Mouse (Mus musculus) frontal cortex, adult 2 months (tissue): ENCODE results near the gene Noc3l. TPM values are rescaled to one million over a fixed set of nuclear protein-coding genes. Genes with fewer than 3 reads are reported as not detected.

Experiments used
- DNase-seq, 2 experiments: peaks; one replicate each; pipeline ENCODE4 v3.0.0; 2022; ENCODE audit warnings: low spot score in 1 of 2; ENCODE audit errors: extremely low spot score in 1 of 2
- polyA plus RNA-seq: library from polyadenylated mRNA; depleted of rRNA; stranded (reverse); fragments of >200 nt; gene quantifications from 2 replicates; pipeline ENCODE4 v1.2.3, GENCODE M21; 2012; rRNA removed

Noc3l gene
- polyA plus RNA-seq, result 9.7 and 10.2 TPM in 2 replicates

DNA sequence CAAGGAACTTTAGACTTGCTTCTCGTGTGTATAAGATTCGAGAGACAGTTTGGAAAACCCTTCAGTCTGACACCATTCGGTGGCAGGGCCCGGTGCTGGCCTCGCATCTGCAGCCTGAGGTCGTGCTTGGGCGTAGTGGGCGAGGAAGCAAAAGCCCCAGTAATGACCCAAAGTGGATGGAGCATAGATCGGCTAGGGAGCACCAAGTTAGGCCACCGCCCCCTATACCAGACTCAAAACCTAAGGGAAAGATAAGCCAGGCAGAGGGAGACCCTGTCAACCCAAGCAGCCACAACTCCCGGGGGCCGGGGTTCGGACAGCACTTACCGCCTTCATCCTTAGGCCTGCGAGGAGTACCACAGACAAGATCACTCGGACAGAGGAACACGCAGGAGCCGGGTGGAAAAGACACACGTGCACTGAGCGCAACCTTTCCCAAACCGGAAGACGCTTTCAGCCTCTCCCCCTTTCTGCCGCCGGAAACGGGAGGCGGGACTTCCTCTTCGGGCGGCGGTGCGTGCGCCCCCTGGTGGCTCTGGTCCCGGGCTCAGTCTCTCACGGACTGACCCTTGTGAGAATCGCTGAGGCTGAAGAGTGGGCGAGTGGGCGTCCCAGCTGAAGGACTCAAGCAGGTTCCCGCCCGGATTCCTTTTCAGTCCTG is at the start of gene Noc3l:
Noc3l (minus strand) TSS at position 472 of the 661 bp plus-strand sequence.
- peak; percentile 60 to 96 for DNase-seq

DNA sequence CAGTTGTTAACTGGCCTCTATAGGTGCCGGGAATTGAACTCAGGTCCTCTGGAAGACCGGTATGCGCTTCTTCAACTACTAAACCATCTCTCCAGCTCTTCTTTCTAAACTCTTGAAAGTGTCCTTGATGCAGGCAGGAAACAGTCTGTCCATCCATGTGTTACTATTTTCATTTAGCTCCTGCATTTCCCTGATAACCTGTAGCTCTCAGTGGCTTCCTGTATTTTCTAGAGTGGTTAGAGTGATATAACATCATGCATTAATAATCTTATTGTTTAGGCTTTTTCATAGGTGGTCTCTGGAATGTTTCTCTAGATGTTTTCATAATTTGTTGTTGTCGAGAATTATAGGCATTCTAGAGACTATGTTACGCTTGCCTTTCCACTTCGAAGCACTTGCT is 43.5 kb upstream of the Noc3l start:
- no peak for DNase-seq

DNA sequence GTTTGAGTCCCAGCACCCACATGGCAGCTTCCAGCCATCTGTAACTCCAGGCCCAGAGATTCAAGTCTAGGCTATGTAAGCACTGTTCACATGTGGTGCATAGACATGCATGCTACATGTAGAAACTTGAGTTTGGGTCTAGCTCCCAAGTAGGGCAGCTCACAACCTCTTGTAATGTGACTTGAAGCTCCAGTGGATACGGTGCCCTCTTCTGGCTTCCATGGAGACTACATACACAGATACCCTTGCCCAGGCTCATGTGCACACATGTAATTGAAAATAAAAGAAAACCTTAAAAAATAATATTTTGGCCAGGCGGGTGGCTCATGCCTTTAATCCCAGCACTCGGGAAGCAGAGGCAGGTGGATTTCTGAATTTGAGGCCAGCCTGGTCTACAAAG is 39.2 kb upstream of the Noc3l start:
- no peak for DNase-seq

DNA sequence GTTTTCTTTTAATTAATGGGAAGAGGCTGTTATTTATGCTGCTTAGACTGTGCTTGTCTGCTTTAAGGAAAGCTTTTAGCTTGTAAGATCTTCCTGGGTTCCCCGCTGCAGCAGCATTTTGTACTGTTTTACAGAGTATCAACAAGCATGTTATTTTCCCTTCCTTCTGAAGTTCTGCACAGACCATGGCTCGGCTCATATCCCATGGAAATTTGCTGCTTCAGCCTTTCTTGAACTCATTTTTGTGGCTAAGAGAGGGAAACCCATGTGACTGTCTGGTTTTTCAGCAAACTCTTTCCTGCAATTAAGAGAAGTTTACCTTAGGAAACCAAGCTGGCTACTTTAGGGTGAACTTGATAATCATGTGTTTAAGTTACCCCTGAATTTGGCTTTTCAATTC is 27.3 kb upstream of the Noc3l start:
- no peak for DNase-seq

DNA sequence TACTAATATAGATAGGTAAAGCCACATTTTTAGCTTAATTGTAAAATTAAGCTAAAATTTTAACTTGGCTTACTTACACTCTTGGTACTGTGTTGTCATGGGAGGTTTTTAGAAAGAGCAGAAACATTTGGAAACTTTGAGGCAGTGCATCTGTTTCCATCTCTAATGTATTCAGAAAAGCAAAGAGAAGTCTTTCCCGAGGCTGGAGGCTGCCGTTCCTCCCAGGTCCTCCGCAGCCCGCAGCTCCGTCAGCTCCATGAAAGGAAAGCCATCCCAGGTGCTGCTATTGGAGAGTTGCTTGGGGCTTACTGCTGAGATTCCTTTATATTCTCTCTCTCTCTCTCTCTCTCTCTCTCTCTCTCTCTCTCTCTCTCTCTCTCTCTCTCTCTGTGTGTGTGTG is 25.8 kb upstream of the Noc3l start:
- DNase-seq, result peak in 1 of 2 experiments; percentile 15

DNA sequence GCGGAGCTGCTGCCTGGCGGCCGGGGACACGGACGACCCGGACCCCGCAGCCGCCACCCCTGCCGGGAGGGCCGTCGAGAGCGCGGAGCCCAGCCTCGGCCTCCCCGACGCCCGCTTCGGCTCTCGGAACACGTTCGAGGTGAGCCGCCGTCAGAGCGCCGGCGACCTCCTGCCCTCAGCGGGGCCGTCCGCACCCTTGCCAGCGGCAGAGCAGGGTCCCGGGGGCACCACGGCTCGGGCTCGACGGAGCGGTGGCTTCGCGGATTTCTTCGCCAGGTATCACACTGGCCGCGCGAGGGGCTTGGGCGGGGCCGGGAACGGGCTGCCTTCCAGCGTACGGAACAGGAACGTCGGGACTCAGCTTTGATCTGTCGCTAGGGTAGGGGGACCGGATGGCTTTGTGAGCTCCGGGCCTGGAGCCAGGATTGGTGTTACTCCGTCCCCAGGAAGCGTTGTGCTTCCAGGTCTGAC is 18.2 kb upstream of the Noc3l start:
- peak in 1 of 2 experiments; percentile 22 for DNase-seq

DNA sequence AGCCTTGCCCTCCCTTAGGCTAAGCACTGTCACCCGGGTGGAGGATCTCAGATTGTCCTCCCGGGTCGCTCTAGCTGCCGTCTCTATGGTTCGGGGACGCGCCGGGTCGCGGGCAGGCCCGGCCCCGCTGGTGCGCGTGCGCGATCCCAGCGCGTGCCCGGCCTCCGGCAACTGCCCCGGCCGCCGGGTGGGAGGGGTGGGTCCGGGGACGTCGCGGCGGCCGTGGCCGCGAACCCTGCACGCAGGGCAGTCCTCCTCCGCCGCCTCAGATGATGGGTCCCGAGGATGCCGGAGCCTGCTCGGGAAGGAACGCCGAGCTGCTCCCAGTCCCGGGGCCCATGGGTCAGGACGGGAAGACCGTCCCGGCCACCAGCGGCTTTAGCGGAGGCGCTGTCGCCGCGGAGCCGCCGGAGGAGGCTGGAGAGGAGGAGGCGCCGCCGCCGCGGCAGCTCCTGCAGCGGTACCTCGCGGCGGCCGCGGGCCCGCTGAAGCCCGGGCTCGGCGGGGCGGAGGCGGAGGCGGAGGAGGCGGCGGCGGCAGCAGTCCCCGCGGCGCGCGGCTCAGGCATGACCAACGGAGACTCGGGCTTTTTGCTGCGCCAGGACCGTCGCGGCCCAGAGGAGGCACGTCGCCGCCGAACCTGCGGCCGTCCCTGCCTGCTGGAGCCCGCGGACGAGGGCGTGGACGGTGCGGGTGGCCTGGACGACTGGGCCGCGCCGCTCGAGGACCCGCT is 17.6 kb upstream of the Noc3l start, which contains the start of gene Tbc1d12:
Tbc1d12 (plus strand) TSS at position 142 of the 733 bp plus-strand sequence.
- peak; percentile 68 to 91 for DNase-seq

DNA sequence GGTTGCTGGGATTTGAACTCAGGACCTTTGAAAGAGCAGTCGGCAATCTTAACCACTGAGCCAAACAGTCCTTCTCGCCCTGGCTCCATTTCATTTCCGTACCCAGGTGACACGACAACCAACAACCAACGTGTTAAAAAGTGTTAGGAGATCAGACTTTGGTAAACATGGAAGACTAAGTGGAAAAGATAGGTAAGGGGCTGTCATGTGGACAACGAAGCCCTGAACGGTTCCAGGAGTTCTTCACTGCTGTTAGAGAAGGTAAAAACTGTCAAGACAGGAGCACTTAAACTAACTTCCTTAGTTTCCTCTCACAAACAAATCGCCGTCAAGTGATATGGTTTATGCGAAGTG is 17.0 kb upstream of the Noc3l start:
- no peak for DNase-seq

DNA sequence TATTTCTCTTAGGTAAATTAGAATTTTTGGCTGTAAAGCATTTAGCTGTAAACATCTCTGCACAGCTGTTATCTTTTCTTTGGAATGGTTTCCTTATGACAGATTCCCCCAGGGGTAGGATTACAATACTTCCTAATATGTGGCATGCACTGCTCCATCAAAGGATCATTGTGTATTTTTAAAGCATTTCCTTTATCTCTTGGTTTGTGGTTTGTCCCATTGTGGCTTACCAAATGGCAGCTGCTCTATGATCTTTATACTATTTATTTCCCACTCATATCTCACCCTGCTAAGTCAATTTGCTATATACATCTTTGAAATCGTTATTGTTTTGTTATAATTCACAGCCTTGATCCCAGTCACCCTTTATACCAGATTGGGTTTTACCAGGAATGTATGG is 14.2 kb upstream of the Noc3l start:
- no peak for DNase-seq

DNA sequence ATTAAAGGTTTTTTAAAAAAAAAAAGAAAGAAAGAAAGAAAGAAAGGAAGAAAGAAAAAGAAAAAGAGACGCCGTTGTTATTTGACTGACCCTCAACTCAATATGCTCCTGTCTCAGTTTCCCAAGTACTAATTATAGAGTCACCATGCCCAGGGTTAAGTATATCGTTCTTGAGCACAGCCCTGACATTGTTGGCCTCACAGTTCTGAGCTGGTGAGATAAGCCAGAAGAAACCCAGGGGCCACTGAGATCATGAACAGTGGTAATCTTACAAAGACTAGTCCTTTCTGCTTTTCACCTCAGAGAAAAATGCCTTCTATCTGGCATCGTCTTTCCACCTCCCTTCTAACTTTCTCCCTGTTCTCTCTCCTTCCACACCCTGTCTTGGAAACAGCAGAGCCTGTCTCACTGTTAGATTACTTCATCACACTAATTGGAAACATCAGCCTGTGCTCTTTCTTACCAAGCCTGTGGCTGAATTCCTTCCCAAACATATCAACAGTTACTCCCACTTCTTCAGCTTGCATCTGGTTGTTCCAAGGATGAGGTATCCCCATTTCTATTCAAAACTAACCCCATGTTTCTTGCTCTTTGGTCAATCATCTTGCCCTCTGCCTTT is 1.3 kb upstream of the Noc3l start:
- DNase-seq, result no peak

DNA sequence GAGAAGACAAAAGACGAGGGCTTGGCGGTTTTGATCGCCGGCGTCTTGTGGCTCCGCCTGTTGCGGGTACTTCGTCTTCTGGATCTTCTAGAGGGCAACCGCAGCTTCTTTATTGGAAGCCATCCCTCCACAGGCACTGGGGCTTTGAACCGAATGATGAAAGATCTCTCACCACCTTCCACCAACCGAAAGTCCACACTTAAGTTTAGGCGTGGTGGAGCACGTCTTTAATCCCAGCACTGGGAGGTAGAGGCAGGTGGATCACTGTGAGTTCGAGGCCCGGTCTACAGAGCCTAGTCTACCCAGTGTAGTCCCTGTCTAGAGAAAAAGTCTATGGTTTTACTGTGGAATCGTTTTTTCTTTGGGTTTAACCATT is 378 bp upstream of the Noc3l start:
- DNase-seq, result no peak

DNA sequence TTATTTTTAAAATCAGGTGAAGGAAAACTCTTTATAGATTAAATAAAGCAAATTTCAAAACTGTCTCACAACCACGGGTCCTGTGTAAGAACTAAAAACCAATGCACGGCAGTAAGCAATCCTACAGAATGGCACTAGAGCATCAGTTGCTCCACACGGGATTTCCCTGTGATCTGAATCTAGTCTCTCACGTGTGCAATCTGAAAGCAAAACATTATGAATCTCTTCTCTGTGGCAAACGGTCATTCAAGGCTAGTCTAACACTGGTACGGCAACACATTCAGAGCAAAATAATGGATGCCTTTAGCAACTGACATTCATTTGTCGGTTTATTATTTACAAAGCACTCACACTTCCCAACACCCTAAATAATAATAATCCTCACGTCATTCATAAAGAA is 846 bp downstream of the Noc3l start:
- no peak for DNase-seq

DNA sequence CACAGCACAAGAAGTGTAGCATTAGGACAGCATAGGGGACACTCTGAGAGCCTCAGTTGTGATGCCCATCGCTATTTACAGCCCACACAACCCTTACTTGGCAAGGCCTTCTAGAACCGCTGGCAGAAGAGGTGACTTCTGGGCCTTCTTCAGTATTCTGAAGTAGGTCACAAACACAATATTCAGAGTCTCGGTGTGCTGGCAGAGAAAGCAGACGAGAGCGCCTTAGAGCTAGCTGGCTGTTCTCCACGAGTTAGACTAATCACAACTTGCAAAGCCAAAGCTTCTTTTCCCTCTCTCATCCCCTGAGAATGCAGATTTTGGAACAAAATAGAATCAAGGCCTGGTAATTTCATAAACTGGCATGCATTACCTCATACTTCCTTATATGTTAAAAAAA is 20.2 kb downstream of the Noc3l start:
- DNase-seq, result peak in 1 of 2 experiments; percentile 34

DNA sequence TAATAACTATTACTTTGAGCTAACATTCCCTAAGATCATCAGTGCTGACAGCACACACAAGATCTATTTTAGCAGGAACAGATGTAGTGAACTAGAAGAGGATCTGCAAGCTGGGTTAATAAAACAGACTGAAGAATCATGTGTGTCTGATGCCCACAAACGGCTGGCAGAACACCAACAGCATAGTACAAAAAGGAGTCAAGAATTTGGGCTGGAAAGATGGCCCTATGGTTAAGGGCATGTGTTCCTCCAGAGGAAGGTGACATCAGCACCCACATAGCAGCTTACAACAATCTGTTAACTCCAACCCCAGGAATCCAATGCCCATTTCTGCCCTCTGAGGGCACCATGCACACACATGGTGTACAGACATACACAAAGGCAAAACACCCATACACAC is 20.7 kb downstream of the Noc3l start:
- DNase-seq, result peak; percentile 44 to 69

DNA sequence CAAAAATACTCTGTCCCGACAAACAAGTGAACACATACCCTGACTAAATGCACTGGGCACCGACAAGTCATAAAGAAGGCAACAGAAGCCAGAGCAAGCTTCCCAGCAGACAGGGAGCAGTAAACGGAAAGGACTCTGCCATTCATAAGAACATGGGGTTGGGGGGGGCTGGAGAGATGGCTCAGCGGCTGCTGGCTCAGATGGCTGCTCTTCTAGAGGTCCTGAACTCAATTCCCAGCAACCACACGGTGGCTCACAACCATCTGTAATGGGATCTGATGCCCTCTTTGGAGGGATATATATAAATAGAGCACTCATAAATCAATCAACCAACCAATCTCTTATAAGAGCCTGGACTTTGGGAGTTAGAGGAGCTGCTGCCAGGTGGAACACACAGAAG is 22.5 kb downstream of the Noc3l start:
- DNase-seq, result no peak

DNA sequence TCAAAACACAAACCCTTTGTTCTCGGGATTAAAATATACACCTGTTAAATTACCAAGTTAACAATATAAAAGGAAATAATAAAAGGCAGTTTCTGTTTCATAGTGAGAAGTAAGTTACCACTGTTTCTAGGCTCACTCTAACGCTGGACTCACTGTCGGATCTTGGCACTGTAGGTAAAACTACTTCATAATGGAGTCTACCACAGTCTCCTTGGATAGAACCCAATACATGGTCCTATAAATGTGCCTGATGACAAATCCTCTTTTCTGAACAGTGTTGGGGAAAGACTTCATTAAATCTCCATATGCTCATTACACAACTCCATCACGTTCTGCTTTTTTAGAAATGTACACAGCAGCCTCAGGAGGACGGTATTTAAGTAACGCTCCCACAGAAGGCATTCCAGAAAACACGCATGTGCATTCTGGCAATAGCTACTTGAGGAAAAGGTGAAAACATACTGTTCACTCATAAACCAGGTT is 25.4 kb downstream of the Noc3l start:
- DNase-seq, result peak in 1 of 2 experiments; percentile 36

DNA sequence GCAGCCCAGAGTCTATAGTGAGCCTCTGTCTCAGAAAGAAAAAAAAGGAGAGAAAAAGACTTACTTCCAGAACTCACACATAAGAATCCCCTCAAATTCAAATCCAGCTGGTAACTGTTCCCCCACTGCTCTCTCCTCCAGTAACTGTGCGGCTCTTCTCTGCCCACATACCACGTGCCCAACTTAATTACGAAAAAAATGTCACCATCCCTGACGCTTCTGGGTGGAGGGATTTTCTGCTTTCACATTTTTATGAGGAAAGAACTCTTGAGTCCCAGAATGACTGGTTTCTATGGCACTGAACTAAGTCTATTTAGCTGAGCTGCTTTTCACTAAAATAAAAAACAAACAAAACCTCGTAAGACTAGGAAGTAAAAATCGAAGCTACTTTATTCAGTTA is 31.3 kb downstream of the Noc3l start:
- DNase-seq, result peak in 1 of 2 experiments; percentile 28

DNA sequence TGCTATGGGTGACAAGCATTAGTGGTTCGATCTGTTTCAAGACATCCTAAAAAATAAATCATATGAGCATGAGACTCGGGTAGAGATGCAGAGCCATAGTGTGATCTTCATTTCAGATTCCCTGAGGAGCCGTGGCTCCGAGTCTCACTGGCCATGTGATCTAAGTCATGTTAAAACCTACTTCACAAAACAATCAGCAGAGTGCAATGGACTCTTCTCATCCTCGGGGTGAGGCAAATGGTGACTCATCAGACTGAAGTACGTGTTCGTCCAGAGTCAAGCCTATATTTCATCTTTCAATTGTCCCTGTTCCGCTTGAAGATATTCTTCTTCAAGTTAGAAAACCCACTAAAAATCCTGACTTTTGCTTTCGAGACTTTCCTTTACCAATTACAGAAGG is 35.5 kb downstream of the Noc3l start:
- DNase-seq, result no peak

DNA sequence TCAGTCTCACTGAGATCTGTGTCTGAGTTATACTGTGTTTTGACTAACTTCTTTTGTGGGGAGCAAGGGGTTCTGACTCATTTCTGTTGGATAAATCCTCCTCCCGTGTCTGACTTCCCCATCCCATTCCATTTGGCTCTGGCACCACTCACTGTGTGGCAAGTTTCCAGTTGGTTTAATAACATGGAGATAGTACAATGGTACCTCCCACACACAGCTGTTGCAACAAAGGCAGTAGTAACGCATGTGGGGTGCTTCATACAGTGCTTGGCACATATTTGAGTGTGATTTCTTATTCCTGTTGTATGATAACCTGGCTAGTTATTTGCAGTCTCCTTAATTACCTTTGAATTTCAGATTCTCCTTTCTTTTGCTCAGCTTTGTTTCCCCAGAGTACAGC is 40.2 kb downstream of the Noc3l start:
- DNase-seq, result peak; percentile 14 to 38

DNA sequence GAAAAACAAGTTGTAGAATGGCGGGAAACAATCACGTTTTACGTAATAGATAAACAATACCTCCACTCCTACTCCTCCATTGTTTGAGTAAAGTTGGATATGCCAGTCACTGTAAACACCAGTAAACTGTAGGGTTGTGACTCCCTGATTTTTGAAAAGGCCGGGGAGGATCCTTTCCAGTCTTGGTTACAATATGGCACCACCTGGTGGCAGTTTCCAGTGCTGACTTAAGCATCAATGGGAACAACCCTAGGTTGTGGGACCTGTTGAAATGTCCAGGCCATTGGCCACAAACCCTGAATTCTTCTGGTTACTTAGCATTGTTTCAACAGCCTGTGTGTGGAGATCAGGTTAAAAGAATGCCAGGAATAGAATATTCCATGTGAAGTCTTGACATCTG is 43.5 kb downstream of the Noc3l start:
- peak in 1 of 2 experiments; percentile 78 for DNase-seq

DNA sequence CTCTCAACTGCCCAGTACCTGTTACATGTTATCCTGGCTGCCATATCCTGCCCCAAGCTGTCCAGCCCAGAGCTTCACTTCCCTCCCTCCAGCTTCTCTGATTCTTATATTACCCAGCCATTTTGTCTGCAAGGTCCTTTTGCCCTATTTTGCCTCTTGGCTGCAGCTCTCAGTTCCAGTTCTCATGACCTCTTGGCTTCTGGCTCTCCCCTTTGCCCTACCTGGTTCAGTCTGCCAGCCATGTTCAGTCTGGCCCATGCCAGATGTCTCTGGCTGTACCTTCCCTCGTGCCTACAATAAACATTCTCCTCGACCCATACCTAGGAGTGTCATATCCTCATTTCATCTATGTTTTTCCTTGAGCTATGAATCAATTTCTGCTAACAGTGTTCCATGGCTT is 52.7 kb downstream of the Noc3l start:
- no peak for DNase-seq

DNA sequence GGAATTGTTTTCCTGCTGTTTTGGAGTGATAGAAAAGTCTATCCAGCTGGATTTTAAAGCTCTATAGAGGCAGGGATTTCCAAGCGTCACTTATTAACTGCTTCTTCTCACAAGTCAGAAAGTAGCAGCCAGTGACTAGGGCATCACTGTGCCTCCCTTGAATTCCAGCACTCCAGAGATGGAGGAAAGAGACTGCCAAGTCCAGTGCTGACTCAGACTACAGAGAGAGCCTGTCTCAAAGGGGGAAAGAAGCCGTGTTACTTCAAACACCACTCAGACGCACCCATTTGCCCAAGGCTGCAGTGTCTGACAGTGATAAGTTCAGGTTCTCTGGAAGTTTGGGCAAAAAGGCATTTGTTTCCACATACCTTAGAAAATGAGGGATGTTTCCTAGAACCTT is 58.6 kb downstream of the Noc3l start:
- no peak for DNase-seq
